Mouse (Mus musculus): Measurements from ENCODE around the gene Acbd5.
"Not testable (repeated sequence)": the region's sequence is repeated elsewhere in the genome, so short reads cannot be mapped to it uniquely, and the experiment has no call there.

Acbd5 gene

DNA sequence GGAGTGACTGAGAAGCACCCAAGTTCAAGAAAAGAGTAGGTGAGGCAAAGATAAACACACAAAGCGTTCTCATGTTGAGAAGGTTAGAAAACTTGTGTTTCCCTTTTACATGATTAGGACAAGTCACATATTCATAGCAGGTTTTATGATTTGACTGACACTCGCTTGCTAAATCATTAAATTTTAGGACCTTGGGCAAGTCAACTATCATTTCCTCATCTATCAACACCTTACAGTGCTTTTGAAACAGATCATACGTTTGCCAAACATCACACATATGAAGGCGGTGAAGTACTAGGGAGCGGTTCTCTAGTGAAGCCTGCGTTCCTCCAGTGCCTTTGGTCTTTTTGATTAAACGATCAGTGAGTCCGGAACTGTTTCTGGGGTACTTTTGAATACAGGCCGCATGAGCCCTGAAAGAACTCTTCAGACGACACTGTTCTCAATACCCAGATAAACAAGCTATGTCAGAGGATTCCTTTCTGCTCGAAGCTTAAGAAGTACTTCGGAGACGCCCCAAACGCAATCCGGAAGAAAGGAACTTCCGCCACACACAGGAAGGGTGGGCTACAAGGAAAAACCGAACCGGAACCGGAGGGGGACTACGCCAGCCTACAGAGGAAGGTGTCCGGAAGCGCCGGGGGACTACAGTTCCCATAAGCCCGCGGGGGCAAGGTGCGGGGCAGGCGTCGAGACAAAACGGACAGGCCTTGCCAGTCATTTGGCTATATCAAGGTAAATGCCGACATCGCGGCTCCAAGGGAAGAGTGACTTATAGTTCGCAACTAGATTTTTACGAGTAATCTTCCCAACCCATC is at the start of gene Acbd5:
Gene Acbd5, plus strand, starts transcription at position 616 of the 818 bp plus-strand sequence.
- DNase-seq (ENCODE audit: low read depth) = peak; percentile 94

GRCm38 (mm10) chr2:23019170-23019569 is 48.8 kb upstream of the Acbd5 start:
- no peak for DNase-seq (ENCODE audit: low read depth)

DNA sequence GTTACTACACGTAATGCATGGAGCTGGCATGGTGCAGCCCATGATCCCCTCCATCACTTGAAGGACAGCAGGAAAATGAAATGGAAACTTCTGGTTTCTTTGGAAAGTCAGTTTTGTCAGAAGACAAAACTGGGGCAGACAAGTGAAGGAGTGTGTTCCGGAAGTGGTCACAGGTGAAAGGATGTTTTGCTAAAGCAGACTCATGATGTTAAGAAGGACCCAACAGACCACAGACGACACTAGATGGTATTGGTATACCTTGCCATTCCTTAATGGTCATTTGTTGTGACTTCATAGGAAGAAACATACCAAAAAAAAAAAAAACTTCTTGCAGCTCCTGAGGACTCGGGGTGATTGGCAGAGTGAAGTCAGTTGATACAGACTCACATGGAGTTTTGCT is 46.6 kb upstream of the Acbd5 start:
- no peak for DNase-seq (ENCODE audit: low read depth)

- DNase-seq (ENCODE audit: low read depth) = no peak
Measured at GRCm38 (mm10) chr2:23021721-23022120, 46.2 kb upstream of the Acbd5 start.

DNA sequence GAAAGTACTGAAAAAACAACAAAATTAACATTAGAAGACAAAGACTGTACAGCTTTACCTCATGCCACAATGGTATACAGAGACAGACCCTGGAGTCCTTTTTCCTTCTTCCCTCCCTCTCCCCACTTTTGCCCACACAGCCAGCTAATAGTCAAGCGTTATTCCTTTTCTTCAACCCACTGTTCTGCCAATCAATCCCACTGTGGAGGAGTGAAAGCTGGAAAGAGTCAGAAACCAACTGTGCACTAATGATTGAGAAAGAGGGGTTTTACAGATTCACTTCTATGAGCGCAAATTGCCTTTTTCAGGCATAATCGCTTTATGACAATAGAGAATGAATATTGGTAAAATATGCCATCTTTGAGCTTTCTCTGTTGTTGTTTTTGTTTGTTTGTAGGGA is 44.9 kb upstream of the Acbd5 start:
- no peak for DNase-seq (ENCODE audit: low read depth)

- DNase-seq (ENCODE audit: low read depth) = no peak
Measured at GRCm38 (mm10) chr2:23023714-23024282, 44.2 kb upstream of the Acbd5 start.

GRCm38 (mm10) chr2:23026379-23026778 is 41.6 kb upstream of the Acbd5 start:
- DNase-seq (ENCODE audit: low read depth) = no peak

- DNase-seq (ENCODE audit: low read depth) = no peak
Measured at GRCm38 (mm10) chr2:23028826-23029225, 39.1 kb upstream of the Acbd5 start.

DNA sequence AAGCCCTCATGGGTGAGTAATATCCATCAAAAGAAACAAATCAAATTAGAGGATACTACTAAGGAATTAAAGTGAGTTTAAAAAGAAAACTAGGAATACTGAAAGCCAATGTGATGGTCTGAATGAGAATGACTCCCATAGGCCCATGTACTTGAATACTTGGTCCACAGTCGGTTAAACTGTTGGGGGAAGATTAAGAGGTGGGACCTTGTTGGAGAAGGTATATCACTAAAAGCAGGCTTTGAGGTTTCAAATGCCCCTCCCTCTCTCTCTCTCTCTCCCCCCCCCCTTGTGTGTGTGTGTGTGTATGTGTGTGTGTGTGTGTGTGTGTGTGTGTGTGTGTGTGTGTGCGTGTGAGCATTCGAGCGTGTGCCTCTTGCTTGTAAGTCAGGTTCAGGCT is 37.3 kb upstream of the Acbd5 start:
- DNase-seq (ENCODE audit: low read depth) = no peak

DNA sequence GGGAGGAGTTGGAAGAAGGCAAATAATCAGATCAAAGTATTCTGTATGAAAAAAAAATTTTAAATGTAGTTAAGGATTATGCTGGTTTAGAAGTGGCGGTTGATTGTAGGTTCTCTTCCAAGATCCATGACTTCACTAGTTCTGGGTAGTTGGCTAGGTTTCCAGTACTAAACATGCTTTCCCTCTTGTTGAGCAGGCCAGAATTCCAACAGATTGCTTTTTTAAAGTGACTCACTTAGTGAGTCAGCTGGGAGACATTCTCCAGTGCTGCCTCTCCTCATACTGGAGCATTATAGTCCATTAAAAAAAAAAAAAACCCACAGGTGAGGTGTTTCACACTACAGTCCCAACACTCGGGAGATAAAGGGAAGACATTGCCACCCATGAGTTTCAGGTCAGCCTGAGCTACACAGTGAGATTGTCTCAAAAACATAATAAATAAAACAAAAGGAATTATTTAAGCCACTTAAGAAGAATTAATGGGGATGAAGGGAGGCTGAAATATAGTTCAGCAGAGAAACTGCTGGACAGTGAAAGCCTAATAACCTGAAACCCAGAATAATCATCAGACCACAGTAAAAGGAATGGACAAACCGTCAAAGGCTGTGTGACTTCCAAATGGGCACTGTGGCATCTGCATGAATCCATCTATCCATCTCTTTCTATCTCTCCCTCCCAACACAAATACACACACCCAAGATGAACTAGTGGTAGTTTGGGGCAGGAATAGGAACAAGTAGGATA is 33.1 kb upstream of the Acbd5 start:
- DNase-seq (ENCODE audit: low read depth) = no peak

DNA sequence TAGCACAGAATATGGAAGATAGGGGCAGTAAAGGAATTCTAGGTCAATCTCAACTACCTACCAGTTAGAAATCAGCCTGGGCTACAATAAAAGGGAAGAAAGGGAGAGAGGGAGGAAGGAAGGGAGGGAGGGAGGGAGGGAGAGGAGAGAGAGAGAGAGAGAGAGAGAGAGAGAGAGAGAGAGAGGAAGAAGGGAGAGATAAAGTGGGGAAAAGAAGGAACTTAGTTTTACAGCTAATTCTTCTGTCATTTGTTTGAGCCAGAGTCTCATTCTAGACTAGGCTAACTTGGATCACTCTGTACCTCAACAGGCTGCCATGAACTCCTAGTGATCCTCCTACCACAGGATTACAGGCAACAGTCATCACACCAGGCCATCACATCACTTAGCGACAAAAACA is 32.5 kb upstream of the Acbd5 start:
- DNase-seq (ENCODE audit: low read depth) = no peak

DNA sequence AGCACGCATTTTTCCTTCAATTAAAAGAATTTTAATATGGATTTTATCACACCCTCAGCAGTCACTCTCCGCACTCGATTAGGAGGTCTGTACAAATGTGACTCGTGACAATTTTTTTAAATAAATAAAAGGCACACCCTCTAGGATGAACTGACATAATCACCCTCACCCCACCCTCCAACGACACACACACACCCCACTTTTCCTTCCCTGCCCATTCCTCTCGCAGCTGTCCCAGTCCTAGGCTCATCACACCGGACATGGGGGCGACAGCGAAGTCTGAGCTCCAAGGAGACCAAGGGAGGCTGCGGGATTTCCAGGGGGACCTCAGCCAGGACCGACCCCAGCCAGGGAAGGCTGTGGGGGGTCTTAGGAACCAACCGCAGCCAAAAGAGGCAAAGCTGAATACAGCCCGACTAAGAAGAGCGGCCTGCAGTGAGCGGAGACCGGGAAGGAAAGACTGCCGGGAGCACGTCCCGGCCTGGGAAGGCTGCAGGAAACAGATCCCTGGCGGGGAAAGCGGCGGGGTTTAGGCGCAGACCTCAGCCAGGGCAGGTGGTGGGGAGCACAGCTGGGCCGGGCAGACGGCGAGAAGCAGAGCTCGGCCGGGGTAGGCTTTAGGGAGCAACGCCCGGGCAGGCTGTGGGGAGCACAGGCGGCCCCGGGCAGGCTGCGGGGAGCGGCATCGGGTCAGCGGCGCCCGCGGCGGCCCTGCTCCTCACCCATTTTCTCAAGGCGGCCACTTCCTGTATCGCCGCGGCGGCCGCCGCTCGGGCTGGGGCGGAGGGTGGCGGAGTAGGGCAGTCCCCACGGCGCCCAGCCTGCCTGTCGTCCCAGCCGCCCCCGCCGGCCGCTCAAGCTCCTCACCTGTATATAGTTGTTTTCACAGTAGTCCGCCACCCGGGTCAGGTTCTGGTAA is 28.6 kb upstream of the Acbd5 start:
- no peak for DNase-seq (ENCODE audit: low read depth)

DNA sequence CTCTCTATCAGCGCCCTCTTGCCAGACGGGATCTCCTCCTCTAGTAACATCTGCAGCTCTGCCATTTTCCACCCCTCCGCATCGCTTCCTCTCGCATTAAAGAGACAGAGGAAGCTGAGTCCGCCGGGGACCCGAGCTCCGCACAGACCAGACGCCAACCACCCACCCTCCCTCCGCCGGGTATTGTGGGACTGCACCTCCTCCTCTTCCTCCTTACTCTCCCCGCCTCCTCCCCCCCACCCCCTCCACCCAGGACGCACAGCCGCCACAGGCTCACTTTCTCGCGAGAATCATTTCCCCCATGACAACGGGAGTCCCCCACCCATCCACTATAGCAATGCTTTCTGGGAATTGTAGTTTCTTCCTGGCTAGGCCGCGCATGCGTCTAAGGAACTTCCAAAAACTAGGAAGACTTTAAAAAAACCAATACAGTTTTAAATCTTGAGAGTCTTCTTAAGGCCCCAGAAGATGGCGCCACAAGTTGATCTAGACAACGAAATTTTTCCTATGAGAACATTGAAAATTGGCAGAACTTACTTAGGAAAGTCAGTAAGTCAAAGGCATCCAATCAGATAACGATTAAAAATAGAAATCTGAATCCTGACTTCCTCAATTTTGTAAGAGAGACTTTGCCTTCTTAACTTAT is 27.8 kb upstream of the Acbd5 start, which contains the start of gene Abi1:
Gene Abi1, minus strand, starts transcription at position 241 of the 646 bp plus-strand sequence.
- DNase-seq (ENCODE audit: low read depth) = peak; percentile 95

- DNase-seq (ENCODE audit: low read depth) = not testable (repeated sequence)
Measured at GRCm38 (mm10) chr2:23040690-23041089, 27.3 kb upstream of the Acbd5 start.

- DNase-seq (ENCODE audit: low read depth) = peak; percentile 44
Measured at GRCm38 (mm10) chr2:23041457-23041856, 26.5 kb upstream of the Acbd5 start.

- DNase-seq (ENCODE audit: low read depth) = no peak
Measured at GRCm38 (mm10) chr2:23042189-23042588, 25.8 kb upstream of the Acbd5 start.

GRCm38 (mm10) chr2:23045703-23046102 is 22.3 kb upstream of the Acbd5 start:
- DNase-seq (ENCODE audit: low read depth) = no peak

DNA sequence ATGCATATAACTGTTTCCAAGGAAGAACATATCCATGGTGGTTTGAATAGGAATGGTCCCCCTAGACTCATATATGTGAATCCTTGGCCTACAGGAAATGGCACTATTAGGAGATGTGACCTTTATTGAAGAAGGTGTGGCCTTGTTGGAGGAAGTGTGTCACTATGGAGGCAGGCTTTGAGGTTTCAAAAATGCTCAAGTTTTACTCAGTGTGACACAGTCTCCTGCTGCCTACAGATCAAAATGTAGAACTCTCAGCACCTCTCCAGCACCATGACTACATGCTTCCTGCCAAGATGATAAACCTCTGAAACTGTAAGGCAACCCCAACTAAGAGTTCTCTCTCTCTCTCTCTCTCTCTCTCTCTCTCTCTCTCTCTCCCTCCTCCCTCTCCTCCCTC is 20.0 kb upstream of the Acbd5 start:
- no peak for DNase-seq (ENCODE audit: low read depth)

GRCm38 (mm10) chr2:23051890-23052289 is 16.1 kb upstream of the Acbd5 start:
- DNase-seq (ENCODE audit: low read depth) = no peak

- DNase-seq (ENCODE audit: low read depth) = peak; percentile 22
Measured at GRCm38 (mm10) chr2:23052523-23052922, 15.4 kb upstream of the Acbd5 start.

DNA sequence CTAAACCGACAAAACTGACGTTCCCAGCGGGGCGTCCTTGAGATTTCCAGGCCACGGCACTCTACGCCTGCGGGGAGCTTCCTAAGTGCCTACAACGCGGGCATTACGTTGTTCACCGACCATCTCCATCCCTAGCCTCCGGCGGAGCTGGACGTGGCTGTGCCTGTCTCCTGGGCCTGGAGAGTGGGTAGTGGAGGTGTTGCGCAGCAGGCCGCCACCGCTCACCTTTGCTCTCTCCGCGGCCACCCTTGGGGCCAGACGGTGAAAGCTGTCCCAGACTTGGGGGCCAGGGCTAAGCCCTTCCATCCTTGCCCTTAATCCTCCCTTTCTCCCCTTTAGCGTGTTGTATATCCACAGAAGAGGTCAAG is 387 bp downstream of the Acbd5 start:
- no peak for DNase-seq (ENCODE audit: low read depth)

All from c-Kit-positive CD71-negative TER-119-negative erythroid progenitor cells, embryonic 14.5 days (primary cell).